Mouse (Mus musculus) megakaryocyte, embryonic 14.5 days (primary cell): ENCODE measurements around the gene Rtn1.

ENCODE experiments used
- FLI1 ChIP-seq: IDR thresholded peaks from 2 replicates; pipeline ENCODE4 v1.6.1; 2012; ENCODE audit warnings: low read length, inconsistent platforms, mixed read lengths
- GATA1 ChIP-seq: IDR thresholded peaks from 3 replicates; pipeline ENCODE4 v1.6.1; 2012; ENCODE audit warnings: mixed read lengths, low read length, inconsistent platforms, borderline replicate concordance

DNA sequence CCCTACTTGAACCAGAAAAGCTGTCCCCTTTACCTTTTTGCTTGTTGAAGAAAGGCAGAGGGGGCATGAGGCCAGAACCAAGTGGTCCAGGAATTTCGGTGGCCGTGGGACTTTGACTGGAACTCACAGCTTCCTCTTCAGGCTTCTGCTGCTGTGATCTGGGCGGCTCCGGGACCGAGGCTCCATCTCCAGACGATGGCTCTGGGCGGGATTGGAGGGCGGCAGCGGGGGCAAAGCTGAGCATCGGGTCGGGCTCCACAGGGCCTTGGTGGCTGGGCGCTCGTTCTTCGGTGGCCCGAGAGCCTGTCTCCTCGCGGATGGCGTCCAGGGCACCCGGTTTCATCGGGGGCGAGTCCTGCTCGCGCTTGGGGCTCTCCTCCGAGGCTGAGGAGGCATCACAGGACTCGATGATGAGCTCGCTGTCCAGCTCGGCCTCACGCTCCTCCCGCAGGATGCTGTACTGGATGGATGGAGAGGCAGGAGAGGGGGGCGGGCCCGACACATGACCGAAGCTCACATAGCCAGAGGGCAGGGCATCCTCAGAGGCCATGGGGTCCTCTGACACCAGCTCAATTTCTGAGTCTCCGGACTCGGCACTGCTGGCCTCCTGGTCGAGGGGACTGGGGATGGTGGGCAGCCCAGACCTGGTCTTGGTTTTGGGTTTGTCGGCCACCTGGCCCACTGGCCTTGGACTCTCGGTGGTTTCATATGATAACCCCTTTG, 105.1 kb downstream of the Rtn1 start:
- TF ChIP-seq GATA1: no peak
- TF ChIP-seq FLI1: no peak
